Mouse (Mus musculus): Measurements from ENCODE around the gene Aatf. TPM values are rescaled to one million over a fixed set of nuclear protein-coding genes. Genes with fewer than 3 reads are reported as not detected.
A peak's percentile ranks its signal among the peaks of the same experiment; 100 is the strongest.

Aatf gene
- polyA plus RNA-seq, 1 experiment from 2014 or later = 60.4 TPM

DNA sequence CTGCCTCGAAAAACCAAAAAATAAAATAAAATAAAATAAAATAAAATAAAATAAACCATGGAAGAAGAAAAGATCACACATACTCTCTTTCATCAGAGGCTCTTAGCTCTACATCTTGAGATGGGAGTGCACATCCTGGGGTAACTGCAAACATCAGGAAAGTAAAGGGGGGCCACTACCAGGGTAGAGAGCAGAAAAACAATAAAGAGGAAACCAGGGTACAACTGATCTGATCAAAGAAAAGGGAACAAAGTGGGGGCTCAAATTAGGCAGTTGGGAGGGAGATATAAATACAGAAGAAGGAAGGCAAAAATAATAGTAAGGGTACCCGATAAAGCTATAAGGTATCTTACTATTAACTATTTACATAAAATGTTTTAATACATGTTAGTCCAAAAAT is 36.7 kb downstream of the Aatf start:
- Histone ChIP-seq H3K36me3 (peaks cover 8% of the 10 kb centered on the region), H3K9ac (no peak overlapping the region), H3K9me3 (replicated peaks) (no peaks in the 10 kb centered on the region), H3K27ac (no peak overlapping the region), H3K4me1 (no peaks in the 10 kb centered on the region), H3K27me3 (no peaks in the 10 kb centered on the region), H3K4me3 (replicated peaks) (no peak overlapping the region), H3K4me2 (no peak overlapping the region)
- ATAC-seq (replicated peaks; ENCODE audit: low FRiP score) = no peak
- 90% methylated on average over 2 of the region's 2 CpGs for WGBS

- H3K9me3 ChIP-seq (replicated peaks) = no peaks in the 10 kb centered on the region
- no peak overlapping the region for H3K4me3 ChIP-seq (replicated peaks)
- 92% methylated on average over 4 of the region's 4 CpGs for WGBS
- H3K27ac ChIP-seq = no peak overlapping the region
- H3K4me2 ChIP-seq = no peak overlapping the region
- H3K36me3 ChIP-seq = peaks cover 12% of the 10 kb centered on the region
- H3K4me1 ChIP-seq = no peaks in the 10 kb centered on the region
- no peak for ATAC-seq (replicated peaks; ENCODE audit: low FRiP score)
- no peaks in the 10 kb centered on the region for H3K27me3 ChIP-seq
- H3K9ac ChIP-seq = no peak overlapping the region
These were observed 37.3 kb downstream of the Aatf start for GRCm38 (mm10) chr11:84475991-84476390.

DNA sequence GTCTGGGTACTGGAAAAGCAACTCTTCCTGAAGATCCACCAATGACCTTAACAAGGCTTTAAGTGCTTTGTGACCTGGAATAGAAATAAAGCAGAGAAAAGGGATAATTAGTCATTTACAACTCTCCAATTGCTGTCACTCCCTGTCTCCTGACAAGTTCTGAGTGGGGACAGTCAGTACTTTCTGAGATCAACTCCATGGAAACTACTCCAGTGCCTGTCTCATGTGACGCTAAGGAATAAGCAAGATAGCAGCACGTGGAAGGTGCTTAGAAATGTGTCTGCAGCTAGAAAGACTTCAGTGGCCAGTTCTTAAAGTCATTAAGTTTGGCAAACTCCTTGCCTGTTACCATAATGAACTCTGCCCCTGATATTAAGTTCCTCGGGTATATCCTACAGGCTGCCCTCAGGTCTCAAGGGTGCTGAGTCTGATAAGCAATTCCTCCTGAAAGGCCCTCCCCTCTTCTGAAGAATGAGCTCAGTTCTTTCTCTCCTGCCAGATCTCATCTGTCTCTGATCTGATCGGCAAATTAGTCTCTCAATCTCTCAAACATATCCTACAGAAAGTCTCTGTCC is 40.1 kb downstream of the Aatf start:
- no peak overlapping the region for H3K9ac ChIP-seq
- ATAC-seq (replicated peaks; ENCODE audit: low FRiP score) = no peak
- WGBS = 78% methylated on average over 4 of the region's 4 CpGs
- no peaks in the 10 kb centered on the region for H3K9me3 ChIP-seq (replicated peaks)
- no peak overlapping the region for H3K27ac ChIP-seq
- no peaks in the 10 kb centered on the region for H3K27me3 ChIP-seq
- no peak overlapping the region for H3K4me3 ChIP-seq (replicated peaks)
- no peaks in the 10 kb centered on the region for H3K4me1 ChIP-seq
- H3K4me2 ChIP-seq = no peak overlapping the region
- H3K36me3 ChIP-seq = peaks cover 31% of the 10 kb centered on the region

DNA sequence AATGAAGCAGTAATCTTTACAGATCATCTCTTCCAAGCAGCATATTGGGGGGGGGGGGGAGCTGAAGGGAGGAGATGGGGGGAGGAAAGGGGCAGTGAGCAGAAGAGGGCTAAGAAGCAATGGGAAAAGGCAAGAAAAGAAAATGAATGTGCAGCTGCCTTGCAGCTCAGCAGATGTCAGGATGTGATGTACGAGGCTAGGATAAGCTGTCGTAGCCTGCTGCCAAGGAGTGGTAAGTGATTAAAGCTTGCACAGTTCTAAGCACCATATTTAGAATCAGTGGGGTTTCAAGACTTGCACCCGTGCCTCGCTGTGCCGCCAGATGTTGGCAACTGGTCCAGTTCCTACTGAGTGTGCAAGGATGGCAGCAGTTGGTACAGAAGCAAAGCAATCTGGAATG is 48.8 kb downstream of the Aatf start:
- Histone ChIP-seq H3K4me2 (no peak overlapping the region), H3K9ac (no peak overlapping the region), H3K27ac (no peak overlapping the region), H3K4me1 (no peaks in the 10 kb centered on the region), H3K36me3 (peaks cover 31% of the 10 kb centered on the region; the same call in 1 of the 2 replicates), H3K9me3 (replicated peaks) (no peaks in the 10 kb centered on the region), H3K4me3 (replicated peaks) (no peak overlapping the region), H3K27me3 (no peaks in the 10 kb centered on the region)
- ATAC-seq (replicated peaks; ENCODE audit: low FRiP score) = no peak
- WGBS = 81% methylated on average over 5 of the region's 5 CpGs

DNA sequence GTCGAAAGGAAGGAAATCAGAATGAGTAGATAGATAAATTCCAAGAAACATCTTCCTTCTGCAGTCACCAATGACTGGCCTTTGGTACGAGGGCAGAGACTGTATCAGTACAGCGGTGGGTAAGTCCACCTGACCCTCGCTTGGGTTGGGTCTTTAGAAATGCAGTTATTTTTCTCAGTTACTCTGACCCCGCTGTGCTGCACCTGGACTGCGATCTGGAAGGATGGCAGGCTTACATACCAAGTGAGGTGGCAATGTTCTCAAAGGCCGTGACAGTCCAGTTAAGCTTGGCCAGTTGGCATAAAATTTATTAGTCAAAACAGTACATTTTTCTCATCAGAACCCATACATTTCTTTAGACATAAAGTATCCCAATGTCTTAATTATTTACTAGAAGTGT is 59.4 kb downstream of the Aatf start:
- ATAC-seq (replicated peaks; ENCODE audit: low FRiP score) = no peak
- H3K27me3 ChIP-seq = no peaks in the 10 kb centered on the region
- H3K4me2 ChIP-seq = no peak overlapping the region

GRCm38 (mm10) chr11:84442554-84443331 is 70.6 kb downstream of the Aatf start:
- H3K4me2 ChIP-seq = no peak overlapping the region
- H3K4me3 ChIP-seq (replicated peaks) = no peak overlapping the region
- H3K27me3 ChIP-seq = no peaks in the 10 kb centered on the region
- H3K4me1 ChIP-seq = no peaks in the 10 kb centered on the region
- H3K9me3 ChIP-seq (replicated peaks) = no peaks in the 10 kb centered on the region
- peak overlapping the region; percentile 29; the same call in 1 of the 2 replicates for H3K27ac ChIP-seq
- H3K36me3 ChIP-seq = peaks cover 29% of the 10 kb centered on the region
- WGBS = 84% methylated on average over 4 of the region's 4 CpGs
- ATAC-seq (replicated peaks; ENCODE audit: low FRiP score) = no peak
- no peak overlapping the region for H3K9ac ChIP-seq

More for the DNA sequence above, 59.4 kb downstream of the Aatf start:
- 94% methylated on average over 7 of the region's 7 CpGs for WGBS
- Histone ChIP-seq H3K9me3 (replicated peaks) (no peaks in the 10 kb centered on the region), H3K4me3 (replicated peaks) (no peak overlapping the region), H3K27ac (no peak overlapping the region), H3K9ac (no peak overlapping the region), H3K36me3 (0 out of 2 replicates have a peak, but pooled peaks cover 7% of the 10 kb centered on the region), H3K4me1 (no peaks in the 10 kb centered on the region)

- Histone ChIP-seq H3K4me3 (replicated peaks) (no peak overlapping the region), H3K9me3 (replicated peaks) (no peaks in the 10 kb centered on the region), H3K27ac (no peak overlapping the region), H3K4me2 (no peak overlapping the region), H3K4me1 (no peaks in the 10 kb centered on the region), H3K36me3 (peaks cover 26% of the 10 kb centered on the region), H3K27me3 (no peaks in the 10 kb centered on the region), H3K9ac (no peak overlapping the region)
- WGBS = 93% methylated on average over 3 of the region's 3 CpGs
- no peak for ATAC-seq (replicated peaks; ENCODE audit: low FRiP score)
These were observed 72.9 kb downstream of the Aatf start for GRCm38 (mm10) chr11:84440402-84440801.

DNA sequence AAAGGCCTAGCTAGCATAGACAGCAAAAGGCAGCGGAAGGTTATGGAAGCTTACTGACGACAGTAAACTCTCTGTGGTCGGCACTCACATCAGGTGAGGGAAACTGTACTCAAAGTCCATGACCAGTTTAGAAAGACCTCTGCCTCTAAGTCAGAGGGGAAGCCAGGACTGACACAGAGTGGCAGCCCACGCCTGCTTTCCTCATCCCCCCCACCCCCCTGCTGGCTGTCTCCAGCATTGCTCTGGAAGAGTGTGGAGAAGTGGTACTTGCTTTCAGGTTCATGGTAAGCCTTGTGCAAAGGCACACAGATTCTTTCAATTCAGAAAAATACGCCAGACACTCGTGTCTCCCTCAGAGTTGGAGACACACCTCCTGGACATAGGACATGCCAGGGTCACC is 78.4 kb downstream of the Aatf start:
- H3K4me2 ChIP-seq = no peak overlapping the region
- H3K9me3 ChIP-seq (replicated peaks) = no peaks in the 10 kb centered on the region
- WGBS = 74% methylated on average over 6 of the region's 6 CpGs
- peaks cover 15% of the 10 kb centered on the region; the same call in 1 of the 2 replicates for H3K36me3 ChIP-seq
- H3K27me3 ChIP-seq = no peaks in the 10 kb centered on the region
- no peak overlapping the region for H3K4me3 ChIP-seq (replicated peaks)
- H3K9ac ChIP-seq = no peak overlapping the region
- H3K4me1 ChIP-seq = peaks cover 6% of the 10 kb centered on the region; the same call in 1 of the 2 replicates
- no peak overlapping the region for H3K27ac ChIP-seq
- ATAC-seq (replicated peaks; ENCODE audit: low FRiP score) = no peak

- H3K9ac ChIP-seq = no peak overlapping the region
- no peak overlapping the region for H3K4me2 ChIP-seq
- H3K27ac ChIP-seq = no peak overlapping the region
- WGBS = 63% methylated on average over 4 of the region's 4 CpGs
- ATAC-seq (replicated peaks; ENCODE audit: low FRiP score) = no peak
- H3K9me3 ChIP-seq (replicated peaks) = no peaks in the 10 kb centered on the region
- H3K27me3 ChIP-seq = no peaks in the 10 kb centered on the region
- H3K4me1 ChIP-seq = peaks cover 16% of the 10 kb centered on the region
- H3K4me3 ChIP-seq (replicated peaks) = no peak overlapping the region
- H3K36me3 ChIP-seq = peaks cover 11% of the 10 kb centered on the region; the same call in 1 of the 2 replicates
These were observed 83.0 kb downstream of the Aatf start for GRCm38 (mm10) chr11:84430336-84430735.

GRCm38 (mm10) chr11:84429581-84429980 is 83.7 kb downstream of the Aatf start:
- 43% methylated on average over 1 of the region's 1 CpGs for WGBS
- peaks cover 18% of the 10 kb centered on the region for H3K4me1 ChIP-seq
- no peak overlapping the region for H3K27ac ChIP-seq
- peak; percentile 74; the same call in 1 of the 2 replicates for ATAC-seq (replicated peaks; ENCODE audit: low FRiP score)
- H3K9me3 ChIP-seq (replicated peaks) = no peaks in the 10 kb centered on the region
- peaks cover 11% of the 10 kb centered on the region; the same call in 1 of the 2 replicates for H3K36me3 ChIP-seq
- no peak overlapping the region for H3K4me3 ChIP-seq (replicated peaks)
- H3K9ac ChIP-seq = no peak overlapping the region
- H3K4me2 ChIP-seq = no peak overlapping the region
- no peaks in the 10 kb centered on the region for H3K27me3 ChIP-seq

GRCm38 (mm10) chr11:84426633-84426998 is 86.7 kb downstream of the Aatf start:
- H3K4me1 ChIP-seq = peaks cover 12% of the 10 kb centered on the region
- no peak for ATAC-seq (replicated peaks; ENCODE audit: low FRiP score)
- H3K27ac ChIP-seq = no peak overlapping the region
- H3K4me3 ChIP-seq (replicated peaks) = no peak overlapping the region
- no peaks in the 10 kb centered on the region for H3K9me3 ChIP-seq (replicated peaks)
- no peaks in the 10 kb centered on the region for H3K27me3 ChIP-seq
- H3K4me2 ChIP-seq = no peak overlapping the region
- H3K9ac ChIP-seq = no peak overlapping the region
- peaks cover 9% of the 10 kb centered on the region for H3K36me3 ChIP-seq
- 88% methylated on average over 5 of the region's 5 CpGs for WGBS

- Histone ChIP-seq H3K4me2 (no peak overlapping the region), H3K36me3 (peaks cover 4% of the 10 kb centered on the region), H3K9me3 (replicated peaks) (no peaks in the 10 kb centered on the region), H3K4me3 (replicated peaks) (no peak overlapping the region), H3K27ac (no peak overlapping the region), H3K27me3 (no peaks in the 10 kb centered on the region), H3K9ac (no peak overlapping the region), H3K4me1 (peaks cover 12% of the 10 kb centered on the region)
- 60% methylated on average over 13 of the region's 13 CpGs for WGBS
- ATAC-seq (replicated peaks; ENCODE audit: low FRiP score) = no peak
These were observed 87.3 kb downstream of the Aatf start for GRCm38 (mm10) chr11:84425736-84426632.

All from kidney, embryonic 15.5 days (tissue).